Mouse (Mus musculus): ENCODE data around the gene Hoxa11.

DNA sequence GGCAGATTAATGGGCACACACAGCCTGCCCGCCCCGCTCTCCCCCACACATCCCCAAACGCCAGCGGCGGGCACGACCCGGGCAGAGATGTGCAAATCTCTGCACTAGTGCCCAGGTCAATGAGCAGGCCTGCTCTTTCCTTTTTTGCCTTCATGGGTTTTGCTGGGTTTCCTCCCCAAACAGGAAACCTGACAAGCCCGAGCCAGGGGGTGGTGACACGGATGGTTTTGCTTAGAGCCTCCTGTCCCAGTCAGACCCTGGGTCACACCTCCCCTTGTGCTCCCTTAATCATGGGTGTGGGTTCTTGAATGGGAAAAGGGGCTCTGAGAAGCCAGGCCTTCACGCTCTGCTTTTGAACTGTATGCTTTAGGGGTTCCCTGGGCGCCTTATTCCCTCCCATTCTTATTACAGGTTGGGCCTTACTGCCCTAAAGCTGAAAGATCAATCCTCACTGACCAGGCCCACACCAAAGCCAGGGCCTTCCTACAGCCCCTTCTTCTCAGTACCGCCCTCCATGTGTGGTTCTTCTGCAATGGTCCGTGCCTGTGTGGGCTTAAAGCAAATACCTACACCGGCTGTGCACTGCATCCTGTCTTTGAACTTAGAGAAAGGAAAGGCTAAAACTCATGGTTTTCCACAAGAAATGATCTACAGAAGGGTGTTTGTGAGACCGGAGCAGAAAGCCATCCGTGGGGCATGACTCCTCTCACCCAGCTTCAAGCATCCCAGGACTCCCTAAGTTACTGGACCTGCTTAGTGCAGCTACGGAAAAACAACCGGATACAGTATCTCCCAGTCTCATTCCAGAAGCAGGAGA, 36.5 kb downstream of the Hoxa11 start:
- TF ChIP-seq POLR2A (IDR thresholded peaks at IDR 0.05; ENCODE audit: insufficient read depth, low read length) (no peak), CTCF (IDR thresholded peaks at IDR 0.05; ENCODE audit: low read depth, low read length) (no peak)

Measured in ES-Bruce4 (cell line).